Mouse (Mus musculus) effector memory CD4-positive, alpha-beta T cell, adult 7 months (primary cell): ENCODE data around the gene Gm36864. TPM values are rescaled to one million over a fixed set of nuclear protein-coding genes. Genes with fewer than 3 reads are reported as not detected.

Experiments
- polyA plus RNA-seq: library from polyadenylated mRNA; unstranded; fragments of 100-300 nt; shearing (Covaris generic); gene quantifications from one replicate; pipeline ENCODE4 v1.2.1, GENCODE M21; 2017

Gene Gm36864
- not detected for polyA plus RNA-seq

DNA sequence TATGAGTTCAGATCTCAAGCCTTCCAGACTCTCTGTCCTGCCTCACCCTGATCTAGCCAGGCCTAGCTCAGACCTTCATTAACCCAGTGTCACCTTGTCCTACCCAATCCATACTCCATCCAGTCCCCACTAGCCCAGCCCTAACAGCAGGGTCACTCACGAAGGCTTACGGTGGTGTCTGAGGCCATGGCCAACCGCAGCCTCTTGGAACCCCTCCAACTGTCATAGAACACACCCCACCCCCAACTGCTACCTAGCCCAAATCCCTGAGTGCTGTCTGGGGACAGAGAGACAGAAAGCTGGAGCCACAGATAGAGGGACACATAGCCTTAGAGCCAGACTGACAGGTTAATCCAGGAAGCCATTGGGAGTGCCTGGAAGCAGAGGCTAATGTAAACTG lies at the start of gene Gm36864:
Gene Gm36864, plus strand, starts transcription at position 269 of the 400 bp plus-strand sequence.

GRCm38 (mm10) chr7:44187936-44188335 lies 48.0 kb upstream of the Gm36864 start, which contains the start of gene Klk1b24:
TSS of gene Klk1b24 (plus strand) at chr7:44188236.

GRCm38 (mm10) chr7:44197891-44198290 lies 38.1 kb upstream of the Gm36864 start, which contains the start of gene Klk1b3:
TSS of gene Klk1b3 (plus strand) at chr7:44198191.

DNA sequence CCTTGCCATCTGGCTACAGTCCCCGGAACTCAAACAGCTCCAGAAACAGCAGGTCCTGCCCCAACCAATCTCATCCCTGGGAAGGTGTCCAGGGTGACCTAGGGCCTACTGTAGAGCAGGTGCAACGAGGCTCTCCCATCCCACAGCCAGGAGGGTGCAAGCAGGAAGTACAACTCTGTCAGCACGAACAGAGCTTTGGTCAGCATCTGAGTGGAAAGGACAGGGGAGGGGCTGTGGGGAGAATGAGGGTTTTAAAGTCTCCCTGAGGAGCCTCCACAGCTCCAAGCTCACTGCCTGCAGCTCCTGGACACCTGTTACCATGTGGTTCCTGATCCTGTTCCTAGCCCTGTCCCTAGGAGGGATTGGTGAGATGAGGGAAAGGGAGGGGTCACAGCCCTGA lies 28.8 kb upstream of the Gm36864 start, which contains the start of gene Klk1b4:
Gene Klk1b4, plus strand, starts transcription at position 301 of the 400 bp plus-strand sequence.

DNA sequence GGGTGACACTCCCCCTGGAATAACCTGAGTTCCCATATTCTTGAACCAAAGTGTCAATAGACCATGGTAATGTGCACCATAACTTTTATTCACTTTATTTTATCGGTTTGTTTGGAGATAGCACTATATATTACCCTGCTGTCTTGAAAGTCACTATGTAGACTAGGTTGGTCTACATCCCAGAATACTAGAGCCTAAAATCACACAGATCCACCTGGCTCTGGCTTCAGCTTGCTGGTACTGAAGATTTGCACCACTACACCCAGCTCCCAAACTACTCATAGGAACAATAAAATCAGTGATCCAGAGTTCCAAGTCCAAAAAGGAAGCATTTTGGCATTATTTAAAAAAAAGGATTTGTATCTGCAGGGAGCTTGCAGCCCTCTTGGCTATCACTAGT lies 20.3 kb upstream of the Gm36864 start, which contains the start of gene Klk1b5:
Gene Klk1b5, plus strand, starts transcription at position 301 of the 400 bp plus-strand sequence.

DNA sequence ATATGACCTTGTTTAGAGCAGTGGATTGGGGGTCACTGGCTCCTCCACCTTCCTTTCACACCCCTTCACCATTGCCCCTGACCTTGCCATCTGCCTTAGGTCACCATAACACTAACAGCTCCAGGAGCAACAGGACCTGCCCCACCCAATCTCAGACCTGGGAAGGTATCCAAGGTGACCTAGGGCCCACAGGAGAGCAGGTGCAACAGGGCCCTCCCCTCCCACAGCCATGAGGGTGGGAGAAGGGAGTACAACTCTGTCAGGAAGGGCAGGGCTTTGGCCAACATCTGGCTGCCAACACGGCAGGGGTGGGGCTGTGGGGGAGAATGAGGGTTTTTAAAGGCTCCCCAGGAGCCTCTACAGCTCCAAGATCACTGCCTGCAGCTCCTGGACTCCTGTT lies 10.9 kb upstream of the Gm36864 start, which contains the start of gene Klk1:
Gene Klk1, plus strand, starts transcription at position 285 of the 400 bp plus-strand sequence.

GRCm38 (mm10) chr7:44246055-44246983 lies 10.3 kb downstream of the Gm36864 start, which contains the start of the genes 1700028J19Rik and 2410002F23Rik:
TSS of gene 1700028J19Rik (minus strand) at chr7:44246695.
TSS of gene 2410002F23Rik (plus strand) at chr7:44246722.

DNA sequence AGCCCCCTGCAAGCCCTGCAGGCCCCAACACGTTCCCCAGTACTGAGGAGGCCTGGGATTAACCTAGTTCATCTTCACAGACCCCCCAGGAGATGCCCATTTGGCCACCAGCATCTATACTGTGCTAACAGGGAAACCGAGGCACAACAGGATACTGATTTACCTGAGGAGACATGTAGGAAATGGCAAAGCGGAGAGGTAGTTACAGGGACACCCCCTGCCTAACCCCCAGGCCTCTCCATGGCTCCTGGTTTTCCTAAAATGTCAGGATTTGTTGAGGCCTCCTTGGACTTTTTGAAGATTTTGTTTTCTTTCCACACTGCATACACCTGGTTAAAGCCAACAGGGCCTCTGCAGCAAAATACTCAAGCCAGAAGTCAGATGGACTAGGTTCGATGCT lies 21.3 kb downstream of the Gm36864 start, which contains the start of gene Acp4:
Gene Acp4, minus strand, starts transcription at position 101 of the 400 bp plus-strand sequence.

DNA sequence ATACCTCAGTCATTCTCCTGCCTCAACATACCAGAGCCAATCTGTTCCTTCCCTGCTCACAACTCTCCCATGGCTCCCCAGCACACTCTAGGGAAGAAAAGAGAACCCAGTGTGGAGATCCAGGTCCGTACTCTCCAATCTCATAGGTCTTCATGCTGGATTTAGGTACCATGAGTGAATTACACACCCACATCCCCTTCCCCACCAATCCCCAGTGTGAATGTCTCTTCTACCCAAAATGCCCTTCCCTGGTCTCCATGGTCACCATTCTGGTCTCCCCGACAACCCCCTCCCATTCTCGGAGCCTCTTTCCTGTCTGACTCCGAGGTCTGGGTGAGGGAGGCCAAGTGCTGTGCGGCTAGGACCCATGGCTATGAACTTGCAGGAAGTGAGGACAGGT lies 25.2 kb downstream of the Gm36864 start, which contains the start of gene Gm15517:
Gene Gm15517, plus strand, starts transcription at position 301 of the 400 bp plus-strand sequence.

Other genes starting within 250 kb of the Gm36864 start
- not detected for gene Klk1b11, start 240.3 kb upstream of the Gm36864 start, polyA plus RNA-seq
- not detected for gene Klk1b26, start 224.0 kb upstream of the Gm36864 start, polyA plus RNA-seq
- not detected for gene Klk1b27, start 183.9 kb upstream of the Gm36864 start, polyA plus RNA-seq
- gene Klk1b21, start 133.8 kb upstream of the Gm36864 start, polyA plus RNA-seq, result not detected
- gene Klk1b22, start 123.5 kb upstream of the Gm36864 start, polyA plus RNA-seq, result not detected
- not detected for gene Klk1b16, start 99.4 kb upstream of the Gm36864 start, polyA plus RNA-seq
- not detected for gene Klk1b24, start 47.9 kb upstream of the Gm36864 start, polyA plus RNA-seq
- gene Klk1b3, start 38.0 kb upstream of the Gm36864 start, polyA plus RNA-seq, result not detected
- gene Klk1b4, start 28.7 kb upstream of the Gm36864 start, polyA plus RNA-seq, result not detected
- gene Klk1b5, start 20.2 kb upstream of the Gm36864 start, polyA plus RNA-seq, result not detected
- not detected for gene Klk1, start 10.8 kb upstream of the Gm36864 start, polyA plus RNA-seq
- gene 1700028J19Rik, start 10.5 kb downstream of the Gm36864 start, polyA plus RNA-seq, result 0.62 TPM
- 218 TPM for gene 2410002F23Rik, start 10.5 kb downstream of the Gm36864 start, polyA plus RNA-seq
- not detected for gene Acp4, start 21.2 kb downstream of the Gm36864 start, polyA plus RNA-seq
- not detected for gene Gm15517, start 25.3 kb downstream of the Gm36864 start, polyA plus RNA-seq
- gene Clec11a, start 70.7 kb downstream of the Gm36864 start, polyA plus RNA-seq, result 0.29 TPM
- 0.13 TPM for gene Shank1, start 74.1 kb downstream of the Gm36864 start, polyA plus RNA-seq
- 0.20 TPM for gene Syt3, start 147.9 kb downstream of the Gm36864 start, polyA plus RNA-seq
- gene 1700008O03Rik, start 149.6 kb downstream of the Gm36864 start, polyA plus RNA-seq, result not detected
- gene Lrrc4b, start 192.8 kb downstream of the Gm36864 start, polyA plus RNA-seq, result 0.13 TPM
- 0.57 TPM for gene Aspdh, start 229.2 kb downstream of the Gm36864 start, polyA plus RNA-seq
- 61.2 TPM for gene Josd2, start 231.8 kb downstream of the Gm36864 start, polyA plus RNA-seq